ENCODE assay signal across 18 mouse cellular contexts in genomic region chr3:55214413-55214812, GRCm38 (mm10). TPM values are rescaled to one million over a fixed set of nuclear protein-coding genes. Genes with fewer than 3 reads are reported as not detected.
DNase-seq lines count a peak whose midpoint lies in the region; ATAC-seq and TF ChIP-seq lines count a peak whose summit lies in the region.
"Had no signal": no experiment of that assay in that cellular context is flagged by ENCODE, and none has a peak within 500 bp of the region (broad histone marks: within the 10 kb centered on the region; RNA-seq: fewer than 3 reads in every experiment).

No protein-coding gene starts in this region.

- H3K4me2 ChIP-seq in heart, embryonic 13.5 days = no peak overlapping the region
- no peak overlapping the region for H3K4me2 ChIP-seq in midbrain, embryonic 13.5 days (replicated peaks)
- H3K4me2 ChIP-seq in midbrain, embryonic 16.5 days (ENCODE audit: low read length) = no peak overlapping the region
- no peak overlapping the region for H3K4me2 ChIP-seq in forebrain, postnatal 0 days (ENCODE audit: low read depth)
- H3K4me2 ChIP-seq in neural tube, embryonic 15.5 days = no peak overlapping the region

- H3K9me3 ChIP-seq in heart, embryonic 13.5 days = no peaks in the 10 kb centered on the region
- H3K9me3 ChIP-seq in midbrain, embryonic 13.5 days = no peaks in the 10 kb centered on the region
- no peaks in the 10 kb centered on the region for H3K9me3 ChIP-seq in midbrain, embryonic 16.5 days (replicated peaks; ENCODE audit: control insufficient read depth, low read length, poor library complexity, severe bottlenecking)
- no peaks in the 10 kb centered on the region for H3K9me3 ChIP-seq in forebrain, postnatal 0 days (ENCODE audit: low read length)
- H3K9me3 ChIP-seq in neural tube, embryonic 15.5 days (replicated peaks) = no peaks in the 10 kb centered on the region

- 0 out of 2 replicates have a peak overlapping the region, but pooled peaks have one; percentile 3 for H3K27ac ChIP-seq in heart, embryonic 13.5 days (replicated peaks)
- H3K27ac ChIP-seq in midbrain, embryonic 13.5 days = no peak overlapping the region
- no peak overlapping the region for H3K27ac ChIP-seq in midbrain, embryonic 16.5 days (ENCODE audit: low read length)
- no peak overlapping the region for H3K27ac ChIP-seq in forebrain, postnatal 0 days (ENCODE audit: low read depth, low read length)
- H3K27ac ChIP-seq in neural tube, embryonic 15.5 days (replicated peaks) = peak overlapping the region; percentile 45

- DNase-seq in heart, adult 9 months (ENCODE audit: low spot score in 2 of 2) = no peak
- peak; percentile 64 for DNase-seq in forebrain, postnatal 0 days
- DNase-seq: adrenal gland, adult 8-10 months; kidney, postnatal 4 days; thymus, postnatal 25 days had no signal

- H3K4me3 ChIP-seq in heart, embryonic 13.5 days = no peak overlapping the region
- H3K4me3 ChIP-seq in midbrain, embryonic 13.5 days (replicated peaks) = no peak overlapping the region
- no peak overlapping the region for H3K4me3 ChIP-seq in midbrain, embryonic 16.5 days (ENCODE audit: low read depth, low read length)
- H3K4me3 ChIP-seq in forebrain, postnatal 0 days (ENCODE audit: low read depth, low read length) = no peak overlapping the region
- no peak overlapping the region for H3K4me3 ChIP-seq in neural tube, embryonic 15.5 days (replicated peaks)

- H3K9ac ChIP-seq in heart, embryonic 13.5 days = no peak overlapping the region
- no peak overlapping the region for H3K9ac ChIP-seq in midbrain, embryonic 13.5 days (replicated peaks)
- H3K9ac ChIP-seq in midbrain, embryonic 16.5 days (ENCODE audit: low read depth, low read length) = no peak overlapping the region
- no peak overlapping the region for H3K9ac ChIP-seq in forebrain, postnatal 0 days
- no peak overlapping the region for H3K9ac ChIP-seq in neural tube, embryonic 15.5 days (replicated peaks)

- H3K27me3 ChIP-seq in heart, embryonic 13.5 days (replicated peaks) = no peaks in the 10 kb centered on the region
- H3K27me3 ChIP-seq in midbrain, embryonic 13.5 days = no peaks in the 10 kb centered on the region
- H3K27me3 ChIP-seq in midbrain, embryonic 16.5 days (ENCODE audit: control insufficient read depth, insufficient read depth, low read depth, low read length) = no peaks in the 10 kb centered on the region
- H3K27me3 ChIP-seq in forebrain, postnatal 0 days (ENCODE audit: insufficient read depth, low read length) = no peaks in the 10 kb centered on the region
- H3K27me3 ChIP-seq in neural tube, embryonic 15.5 days (replicated peaks) = no peaks in the 10 kb centered on the region

- ATAC-seq in heart, embryonic 13.5 days (ENCODE audit: extremely low read depth, insufficient number of reproducible peaks, low FRiP score, low TSS enrichment) = no peak
- peak; percentile 56; the same call in 1 of the 2 replicates for ATAC-seq in midbrain, embryonic 13.5 days
- ATAC-seq in midbrain, embryonic 16.5 days = no peak
- ATAC-seq in forebrain, postnatal 0 days = peak; percentile 85
- no peak; the same call in 1 of the 2 replicates for ATAC-seq in neural tube, embryonic 15.5 days (ENCODE audit: low FRiP score)
- no peak for ATAC-seq in megakaryocyte progenitor cell, adult 5-6 weeks (replicated peaks; ENCODE audit: poor library complexity)
- no peak for ATAC-seq in activated CD4-positive, CD25-positive, alpha-beta regulatory T cell, adult 4 months
- ATAC-seq: inflammation-experienced regulatory T-cells, adult 6 months had no signal

- WGBS in heart, embryonic 13.5 days = 63% methylated on average over 6 of the region's 6 CpGs
- 64% methylated on average over 6 of the region's 6 CpGs for WGBS in midbrain, embryonic 13.5 days
- 55% methylated on average over 6 of the region's 6 CpGs for WGBS in midbrain, embryonic 16.5 days
- 31% methylated on average over 6 of the region's 6 CpGs for WGBS in forebrain, postnatal 0 days
- 54% methylated on average over 6 of the region's 6 CpGs for WGBS in neural tube, embryonic 15.5 days

- TF ChIP-seq CTCF in forebrain, postnatal 0 days (IDR thresholded peaks at IDR 0.05; ENCODE audit: low read depth) = no peak

- H3K36me3 ChIP-seq in heart, embryonic 13.5 days = no peaks in the 10 kb centered on the region
- H3K36me3 ChIP-seq in midbrain, embryonic 13.5 days = no peaks in the 10 kb centered on the region
- no peaks in the 10 kb centered on the region for H3K36me3 ChIP-seq in midbrain, embryonic 16.5 days (ENCODE audit: control insufficient read depth, insufficient read depth, low read length)
- no peaks in the 10 kb centered on the region for H3K36me3 ChIP-seq in forebrain, postnatal 0 days (ENCODE audit: insufficient read depth)
- H3K36me3 ChIP-seq in neural tube, embryonic 15.5 days = no peaks in the 10 kb centered on the region

- H3K4me1 ChIP-seq in heart, embryonic 13.5 days = peaks cover 3% of the 10 kb centered on the region; the same call in 1 of the 2 replicates
- peaks cover 13% of the 10 kb centered on the region for H3K4me1 ChIP-seq in midbrain, embryonic 13.5 days (replicated peaks)
- 0 out of 2 replicates have a peak, but pooled peaks cover 2% of the 10 kb centered on the region for H3K4me1 ChIP-seq in midbrain, embryonic 16.5 days (ENCODE audit: control insufficient read depth, insufficient read depth, low read length)
- H3K4me1 ChIP-seq in forebrain, postnatal 0 days (ENCODE audit: insufficient read depth) = no peaks in the 10 kb centered on the region
- peaks cover 7% of the 10 kb centered on the region; the same call in 1 of the 2 replicates for H3K4me1 ChIP-seq in neural tube, embryonic 15.5 days

RNA-seq across cellular contexts. Expression of gene Dclk1, which starts 27.8 kb away (rescaled TPM):
- polyA plus RNA-seq in heart, embryonic 13.5 days (2015; fragmentation: Nextera tagmentation; extraction: Ambion mirVana) = 7.6 and 8.2 TPM in 2 replicates
- polyA plus RNA-seq in midbrain, embryonic 13.5 days (2015; fragmentation: Nextera tagmentation; extraction: Ambion mirVana) = 238 and 242 TPM in 2 replicates
- 293 and 328 TPM in 2 replicates for polyA plus RNA-seq in midbrain, embryonic 16.5 days (2015; fragmentation: Nextera tagmentation; extraction: Ambion mirVana)
- 311 and 347 TPM in 2 replicates for total RNA-seq in forebrain, postnatal 0 days (2014; rRNA removed)
- 143 and 219 TPM in 2 replicates for polyA plus RNA-seq in forebrain, postnatal 0 days (2015; fragmentation: Nextera tagmentation; extraction: Ambion mirVana)
- 189 and 232 TPM in 2 replicates for polyA plus RNA-seq in neural tube, embryonic 15.5 days (2015; fragmentation: Nextera tagmentation; extraction: Ambion mirVana)
- total RNA-seq in megakaryocyte progenitor cell, adult 5-6 weeks (2015) = not detected in 2 replicates
- not detected in 2 replicates for total RNA-seq in megakaryocyte progenitor cell, adult 5-6 weeks (2017)
- polyA plus RNA-seq in activated CD4-positive, CD25-positive, alpha-beta regulatory T cell, adult 4 months (2017; shearing (Covaris generic)) = under 1 TPM; 0.12 to 0.87 TPM

RNA-seq across cellular contexts. Expression of gene Sohlh2, which starts 32.6 kb away (rescaled TPM):
- polyA plus RNA-seq in heart, embryonic 13.5 days (2015; fragmentation: Nextera tagmentation; extraction: Ambion mirVana) = not detected in 2 replicates
- polyA plus RNA-seq in midbrain, embryonic 13.5 days (2015; fragmentation: Nextera tagmentation; extraction: Ambion mirVana) = not detected in 2 replicates
- not detected in 2 replicates for polyA plus RNA-seq in midbrain, embryonic 16.5 days (2015; fragmentation: Nextera tagmentation; extraction: Ambion mirVana)
- not detected in 2 replicates for total RNA-seq in forebrain, postnatal 0 days (2014; rRNA removed)
- polyA plus RNA-seq in forebrain, postnatal 0 days (2015; fragmentation: Nextera tagmentation; extraction: Ambion mirVana) = not detected in 2 replicates
- polyA plus RNA-seq in neural tube, embryonic 15.5 days (2015; fragmentation: Nextera tagmentation; extraction: Ambion mirVana) = 0.08 TPM in 1 of 2 replicates, not detected in the other
- total RNA-seq in megakaryocyte progenitor cell, adult 5-6 weeks (2015) = not detected in 2 replicates
- total RNA-seq in megakaryocyte progenitor cell, adult 5-6 weeks (2017) = not detected in 2 replicates
- polyA plus RNA-seq in activated CD4-positive, CD25-positive, alpha-beta regulatory T cell, adult 4 months (2017; shearing (Covaris generic)) = not detected
- total RNA-seq: adrenal gland, adult 8-10 months; heart, adult 18-20 months; left cerebral cortex, postnatal 14 days had no signal
- polyA plus RNA-seq: cortical plate, adult 2 months; frontal cortex, adult 2 months; inflammation-experienced regulatory T-cells, adult 6 months; liver, embryonic 16.5 days; stomach, embryonic 14.5 days had no signal

Comparison
In these comparisons a context has a peak if more than half of its experiments do, and no peak if none do; other contexts are left out.
1. ATAC-seq: peak in midbrain, embryonic 13.5 days (single experiment) and forebrain, postnatal 0 days (single experiment); none in heart, embryonic 13.5 days (single experiment), midbrain, embryonic 16.5 days (single experiment), neural tube, embryonic 15.5 days (single experiment), megakaryocyte progenitor cell, adult 5-6 weeks (single experiment) and activated CD4-positive, CD25-positive, alpha-beta regulatory T cell, adult 4 months (single experiment).
2. H3K27ac ChIP-seq: peak in heart, embryonic 13.5 days (single experiment) and neural tube, embryonic 15.5 days (single experiment); none in midbrain, embryonic 13.5 days (single experiment), midbrain, embryonic 16.5 days (single experiment) and forebrain, postnatal 0 days (single experiment).
3. RNA of gene Dclk1, which starts 27.8 kb away (polyA plus RNA-seq): 293 to 328 TPM in midbrain, embryonic 16.5 days, 238 to 242 TPM in midbrain, embryonic 13.5 days, 189 to 232 TPM in neural tube, embryonic 15.5 days and 143 to 219 TPM in forebrain, postnatal 0 days; 7.6 to 8.2 TPM in heart, embryonic 13.5 days and 0.12 to 0.87 TPM in activated CD4-positive, CD25-positive, alpha-beta regulatory T cell, adult 4 months; every median in the first group is over 10 times any median in the second.